Mouse (Mus musculus) neural tube, embryonic 11.5 days (tissue): ENCODE results near the gene Rap2a. TPM values are rescaled to one million over a fixed set of nuclear protein-coding genes. Genes with fewer than 3 reads are reported as not detected.

Experiments used
- ATAC-seq: fragments of 200-750 bp; cut with Nextera tagmentation; 2 replicates; pipeline ENCODE4 v1.8.0; 2017; ENCODE audit warnings: moderate number of reproducible peaks, mild to moderate bottlenecking, moderate TSS enrichment, moderate library complexity; ENCODE audit not compliant: insufficient read depth, low FRiP score, low TSS enrichment
- DNase-seq: peaks from one replicate; pipeline ENCODE4 v3.0.0-alpha.2; 2015; ENCODE audit warnings: low spot score
- H3K27ac ChIP-seq: fragments of 300-500 bp; sonication (generic); 2 replicates; pipeline ENCODE4 v1.5.1; 2014; ENCODE audit warnings: low read depth, mild to moderate bottlenecking, low read length
- H3K27me3 ChIP-seq: fragments of 300-500 bp; sonication (generic); 2 replicates; pipeline ENCODE4 v1.6.1; 2014; ENCODE audit warnings: mild to moderate bottlenecking, low read length, mixed read lengths; ENCODE audit not compliant: control insufficient read depth, insufficient read depth
- H3K36me3 ChIP-seq: fragments of 300-500 bp; sonication (generic); 2 replicates; pipeline ENCODE4 v1.6.1; 2014; ENCODE audit warnings: mild to moderate bottlenecking, low read length, moderate library complexity, mixed read lengths; ENCODE audit not compliant: control insufficient read depth, insufficient read depth
- H3K4me1 ChIP-seq: fragments of 300-500 bp; sonication (generic); 2 replicates; pipeline ENCODE4 v1.6.1; 2014; ENCODE audit warnings: low read length, mixed read lengths; ENCODE audit not compliant: control insufficient read depth, insufficient read depth
- H3K4me2 ChIP-seq: fragments of 300-500 bp; sonication (generic); 2 replicates; pipeline ENCODE4 v1.6.1; 2014; ENCODE audit warnings: low read depth, mild to moderate bottlenecking, moderate library complexity
- H3K4me3 ChIP-seq: fragments of 300-500 bp; sonication (generic); 2 replicates; pipeline ENCODE4 v1.5.1; 2014; ENCODE audit warnings: low read depth, low read length
- H3K9ac ChIP-seq: fragments of 300-500 bp; sonication (generic); 2 replicates; pipeline ENCODE4 v1.6.1; 2014; ENCODE audit warnings: mild to moderate bottlenecking, low read length
- H3K9me3 ChIP-seq: fragments of 300-500 bp; sonication (generic); 2 replicates; pipeline ENCODE4 v1.6.1; 2016; ENCODE audit warnings: low read length; ENCODE audit not compliant: control insufficient read depth
- WGBS: fragments of 180-500 bp; shearing (Covaris S2); extraction: QIAGEN DNeasy Blood & Tissue Kit; methylation state at CpG from one replicate; pipeline ENCODE4 v1.1.7; 2014; 5-methylcytosine and 5-hydroxymethylcytosine counted together
- polyA plus RNA-seq: library from polyadenylated mRNA; unstranded; fragments of >200 nt; fragmentation: Nextera tagmentation; extraction: Ambion mirVana; gene quantifications from 2 replicates; pipeline ENCODE4 v1.2.1, GENCODE M21; 2014

Gene Rap2a
- polyA plus RNA-seq, 1 experiment from 2014 or later, result 17.9 TPM

GRCm38 (mm10) chr14:120463938-120464727 is 14.1 kb upstream of the Rap2a start:
- Histone ChIP-seq H3K4me2 (no peak overlapping the region), H3K27ac (no peak overlapping the region), H3K4me3 (no peak overlapping the region), H3K27me3 (no peaks in the 10 kb centered on the region), H3K9me3 (no peaks in the 10 kb centered on the region), H3K9ac (no peak overlapping the region), H3K4me1 (no peaks in the 10 kb centered on the region), H3K36me3 (no peaks in the 10 kb centered on the region)
- 92% methylated on average over 3 of the region's 3 CpGs for WGBS
- ATAC-seq (no peak), DNase-seq (no peak)

DNA sequence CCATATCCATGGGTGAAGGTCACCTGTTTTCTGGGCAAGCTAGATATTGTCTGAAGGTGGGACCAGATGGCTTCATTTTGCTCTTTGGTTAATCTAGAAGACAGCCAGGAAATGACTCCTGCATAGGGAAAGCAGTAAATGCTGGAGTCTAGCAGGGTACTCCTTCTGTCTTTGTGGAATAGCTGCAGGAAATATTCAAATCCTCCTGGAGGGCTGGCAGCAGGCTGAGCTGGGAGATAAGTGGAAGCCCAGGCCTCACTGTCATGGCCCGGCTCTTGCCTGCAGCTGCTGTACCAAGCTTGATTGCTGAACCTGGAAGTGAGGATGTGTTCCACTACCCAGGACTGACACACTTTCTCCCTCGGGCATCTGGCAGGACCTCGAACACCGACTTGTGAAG is 11.4 kb upstream of the Rap2a start:
- no peak overlapping the region for H3K27ac ChIP-seq
- ATAC-seq, result no peak
- no peak overlapping the region for H3K4me3 ChIP-seq
- no peaks in the 10 kb centered on the region for H3K4me1 ChIP-seq
- no peaks in the 10 kb centered on the region for H3K27me3 ChIP-seq
- WGBS, result 82% methylated on average over 4 of the region's 4 CpGs
- no peak for DNase-seq
- no peaks in the 10 kb centered on the region for H3K9me3 ChIP-seq
- no peaks in the 10 kb centered on the region for H3K36me3 ChIP-seq
- no peak overlapping the region for H3K9ac ChIP-seq
- H3K4me2 ChIP-seq, result no peak overlapping the region

- H3K9me3 ChIP-seq, result no peaks in the 10 kb centered on the region
- no peaks in the 10 kb centered on the region for H3K36me3 ChIP-seq
- DNase-seq (no peak), ATAC-seq (no peak)
- no peak overlapping the region for H3K4me3 ChIP-seq
- WGBS, result 87% methylated on average over 14 of the region's 14 CpGs
- H3K4me2 ChIP-seq, result no peak overlapping the region
- no peaks in the 10 kb centered on the region for H3K4me1 ChIP-seq
- no peak overlapping the region for H3K9ac ChIP-seq
- H3K27me3 ChIP-seq, result no peaks in the 10 kb centered on the region
- no peak overlapping the region for H3K27ac ChIP-seq
Measured at GRCm38 (mm10) chr14:120469126-120469790, 9.0 kb upstream of the Rap2a start.

GRCm38 (mm10) chr14:120476186-120476697 is 2.0 kb upstream of the Rap2a start:
- H3K36me3 ChIP-seq, result no peaks in the 10 kb centered on the region
- peaks cover 4% of the 10 kb centered on the region for H3K4me1 ChIP-seq
- 73% methylated on average over 7 of the region's 7 CpGs for WGBS
- H3K27me3 ChIP-seq, result no peaks in the 10 kb centered on the region
- ATAC-seq (no peak), DNase-seq (no peak)
- no peak overlapping the region for H3K9ac ChIP-seq
- H3K4me3 ChIP-seq, result no peak overlapping the region
- H3K4me2 ChIP-seq, result no peak overlapping the region; the same call in 1 of the 2 replicates
- no peak overlapping the region for H3K27ac ChIP-seq
- no peaks in the 10 kb centered on the region for H3K9me3 ChIP-seq

DNA sequence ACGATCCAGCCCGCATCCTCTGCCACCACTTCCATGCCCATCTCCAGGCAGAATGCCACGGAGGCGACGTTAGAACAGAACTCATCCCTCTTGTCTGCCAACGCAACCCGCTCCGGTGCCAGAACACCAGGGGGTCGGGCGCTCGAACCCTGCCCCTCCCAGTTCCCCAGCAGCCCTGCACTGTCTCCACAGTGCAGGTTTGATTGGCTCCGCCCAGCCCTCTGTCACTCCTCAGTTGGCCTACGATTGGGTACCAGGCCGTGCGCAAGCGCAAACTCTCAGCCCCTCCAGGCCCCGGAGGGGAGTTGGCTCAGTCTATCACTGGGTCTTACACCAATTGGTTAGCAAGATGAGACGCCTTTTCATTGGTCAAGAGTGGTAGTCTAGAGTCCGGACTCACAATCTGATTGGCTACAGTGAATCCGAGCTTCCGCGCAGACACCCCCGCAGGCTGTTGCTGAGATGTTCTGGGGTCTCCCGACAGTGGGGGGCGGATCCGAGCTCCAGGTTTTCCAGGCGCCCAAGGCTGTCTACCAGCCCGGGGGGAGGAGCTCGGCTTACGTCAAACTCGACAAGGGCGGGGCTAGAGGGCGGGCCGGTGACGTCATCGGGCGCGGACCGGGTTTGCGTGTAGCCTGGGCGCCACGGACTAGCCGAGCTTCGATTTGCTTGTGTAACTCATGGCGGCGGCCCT is 809 bp upstream of the Rap2a start:
- H3K27ac ChIP-seq, result peak overlapping the region; percentile 92
- WGBS, result under 1% methylated on average over 46 of the region's 46 CpGs
- H3K9me3 ChIP-seq, result no peaks in the 10 kb centered on the region
- H3K4me3 ChIP-seq, result peak overlapping the region; percentile 75
- no peaks in the 10 kb centered on the region for H3K27me3 ChIP-seq
- peak overlapping the region; percentile 68 for H3K4me2 ChIP-seq
- H3K4me1 ChIP-seq, result peaks cover 4% of the 10 kb centered on the region
- ATAC-seq, result peak; percentile 96
- no peaks in the 10 kb centered on the region for H3K36me3 ChIP-seq
- peak; percentile 99 for DNase-seq
- peak overlapping the region; percentile 76 for H3K9ac ChIP-seq

DNA sequence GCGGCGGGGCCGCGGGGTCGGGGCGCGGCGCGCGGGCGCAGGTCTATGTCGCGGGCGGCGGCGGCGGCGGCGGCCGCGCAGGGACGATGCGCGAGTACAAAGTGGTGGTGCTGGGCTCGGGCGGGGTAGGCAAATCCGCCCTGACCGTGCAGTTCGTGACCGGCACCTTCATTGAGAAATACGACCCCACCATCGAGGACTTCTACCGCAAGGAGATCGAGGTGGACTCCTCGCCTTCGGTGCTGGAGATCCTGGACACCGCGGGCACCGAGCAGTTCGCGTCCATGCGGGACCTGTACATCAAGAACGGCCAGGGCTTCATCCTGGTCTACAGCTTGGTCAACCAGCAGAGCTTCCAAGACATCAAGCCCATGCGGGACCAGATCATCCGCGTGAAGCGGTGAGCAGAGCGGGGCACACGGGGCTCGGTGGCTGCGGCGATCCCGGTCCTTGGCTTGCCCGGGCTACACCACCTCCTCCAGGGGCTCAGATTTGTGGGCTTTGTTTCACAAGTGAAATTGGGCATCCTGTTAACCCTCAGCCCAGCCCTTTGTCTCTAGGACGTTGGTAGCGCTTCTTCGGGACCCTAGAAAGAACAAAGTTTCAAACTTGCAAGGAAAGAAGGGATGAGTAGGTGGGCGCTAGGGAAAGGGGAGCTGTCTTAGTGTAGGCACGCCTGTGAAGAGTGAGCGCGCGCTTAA is 547 bp downstream of the Rap2a start:
- peaks cover 4% of the 10 kb centered on the region for H3K4me1 ChIP-seq
- ATAC-seq (peak; percentile 17), DNase-seq (peak; percentile 63)
- H3K36me3 ChIP-seq, result no peaks in the 10 kb centered on the region
- peak overlapping the region; percentile 75 for H3K4me3 ChIP-seq
- peak overlapping the region; percentile 76 for H3K9ac ChIP-seq
- H3K4me2 ChIP-seq, result peak overlapping the region; percentile 68
- peak overlapping the region; percentile 92 for H3K27ac ChIP-seq
- no peaks in the 10 kb centered on the region for H3K27me3 ChIP-seq
- no peaks in the 10 kb centered on the region for H3K9me3 ChIP-seq
- WGBS, result under 1% methylated on average over 47 of the region's 62 CpGs

DNA sequence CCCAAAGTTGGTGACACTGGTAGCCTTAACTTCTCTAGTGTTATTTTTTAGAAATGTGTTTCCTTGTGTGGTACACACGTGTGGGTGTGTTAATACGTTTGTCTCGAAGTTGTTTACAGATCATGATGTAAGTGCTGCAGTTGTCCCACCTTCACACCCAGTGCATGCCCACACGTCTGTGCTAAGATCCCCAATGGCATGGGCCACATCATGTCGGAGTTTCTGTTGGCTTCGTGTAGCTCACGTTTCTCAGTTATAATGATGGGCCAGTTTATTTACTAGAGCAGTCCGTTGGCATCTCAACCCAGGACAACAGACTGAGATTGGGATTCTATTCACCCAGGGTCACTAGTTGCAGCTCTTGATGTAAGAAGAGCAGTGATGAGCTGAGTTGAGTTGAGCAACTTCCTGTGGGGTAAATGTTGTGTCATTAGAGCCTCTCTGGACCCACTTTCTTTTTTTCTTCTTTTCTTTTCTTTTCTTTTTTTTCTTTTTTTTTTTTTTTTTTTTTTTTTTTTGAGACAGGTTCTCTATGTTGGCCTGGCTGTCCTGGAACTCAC is 2.2 kb downstream of the Rap2a start:
- no peak overlapping the region for H3K4me2 ChIP-seq

GRCm38 (mm10) chr14:120480927-120481326 is 2.7 kb downstream of the Rap2a start:
- Histone ChIP-seq H3K36me3 (no peaks in the 10 kb centered on the region), H3K4me3 (no peak overlapping the region), H3K27ac (no peak overlapping the region), H3K4me1 (peaks cover 4% of the 10 kb centered on the region), H3K4me2 (no peak overlapping the region), H3K9me3 (no peaks in the 10 kb centered on the region), H3K27me3 (no peaks in the 10 kb centered on the region), H3K9ac (no peak overlapping the region)
- ATAC-seq (no peak), DNase-seq (no peak)
- 95% methylated on average over 4 of the region's 4 CpGs for WGBS

More for the DNA sequence above, 2.2 kb downstream of the Rap2a start:
- Histone ChIP-seq H3K27me3 (no peaks in the 10 kb centered on the region), H3K9ac (no peak overlapping the region), H3K4me1 (peaks cover 4% of the 10 kb centered on the region), H3K27ac (no peak overlapping the region), H3K9me3 (no peaks in the 10 kb centered on the region), H3K4me3 (no peak overlapping the region), H3K36me3 (no peaks in the 10 kb centered on the region)
- ATAC-seq (no peak), DNase-seq (no peak)
- WGBS, result 83% methylated on average over 8 of the region's 8 CpGs
